Mouse (Mus musculus): ENCODE data around the gene Bag2.

DNA sequence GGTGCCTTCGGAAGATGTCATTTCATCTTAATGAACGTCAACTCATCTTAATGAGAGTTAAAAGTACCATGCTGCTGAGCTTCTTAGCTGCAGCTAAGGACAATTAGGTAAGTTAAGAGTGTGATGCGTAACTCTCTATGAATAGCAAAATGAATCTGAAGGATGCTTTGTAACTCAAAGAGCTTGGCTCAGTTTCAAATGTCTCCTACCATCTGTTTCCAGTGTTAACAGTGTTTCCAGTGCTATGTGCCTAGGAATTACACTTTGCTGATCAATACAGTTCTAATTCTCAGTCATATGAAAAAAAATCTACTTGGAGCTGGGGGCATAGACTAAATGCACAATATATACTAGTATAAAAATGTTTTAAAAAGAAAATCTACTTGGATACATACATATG lies 56.4 kb downstream of the Bag2 start:
- no peak for TF ChIP-seq POLR2A (IDR thresholded peaks at IDR 0.05; ENCODE audit: extremely low read depth, insufficient read depth, low read length)
- no peak for TF ChIP-seq CTCF (IDR thresholded peaks at IDR 0.05; ENCODE audit: extremely low read depth, insufficient read depth, low read length)
